Mouse (Mus musculus) ES-Bruce4 (cell line): ENCODE results near the gene Spata31d1d.
"Not testable (repeated sequence)": the region's sequence is repeated elsewhere in the genome, so short reads cannot be mapped to it uniquely, and the experiment has no call there.

ENCODE experiments used
- EP300 ChIP-seq: IDR thresholded peaks from 2 replicates; pipeline ENCODE4 v1.6.1; 2011; ENCODE audit warnings: low read depth, low read length; ENCODE audit not compliant: insufficient read depth
- POLR2A ChIP-seq: IDR thresholded peaks from one replicate; pipeline ENCODE4 v1.8.1; 2011; ENCODE audit warnings: low read length; ENCODE audit not compliant: insufficient read depth

GRCm38 (mm10) chr13:59718857-59719440 is 12.6 kb downstream of the Spata31d1d start:
- TF ChIP-seq POLR2A, EP300: not testable (repeated sequence)
